Mouse (Mus musculus): ENCODE results near the gene Masp1. TPM values are rescaled to one million over a fixed set of nuclear protein-coding genes. Genes with fewer than 3 reads are reported as not detected.

The Masp1 gene
- total and polyA plus RNA-seq, 3 experiments, result 0.11 to 0.34 TPM; not detected in 1

DNA sequence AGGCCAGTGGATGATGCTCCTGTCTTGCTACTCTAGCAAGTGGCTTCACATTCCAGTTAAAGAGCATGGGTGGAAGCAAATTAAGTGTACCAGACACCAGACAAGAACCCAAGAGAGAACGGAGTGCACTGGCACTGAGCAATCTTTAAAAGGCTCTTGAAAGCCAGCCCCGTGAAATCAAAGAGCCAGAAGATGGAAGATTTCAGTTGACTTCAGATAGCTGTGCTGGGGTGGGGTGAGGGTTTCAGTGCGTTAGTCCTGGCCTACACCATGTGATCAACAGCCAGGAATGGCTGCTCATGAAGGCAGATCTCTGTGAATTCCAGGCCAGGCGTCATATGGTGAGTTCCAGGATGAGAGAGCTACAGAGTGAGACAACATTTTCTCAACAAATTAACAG lies 17.3 kb downstream of the Masp1 start:
- no peaks in the 10 kb centered on the region for H3K36me3 ChIP-seq (replicated peaks in 1 of 2; ENCODE audit: control insufficient read depth in 1 of 2, insufficient read depth in 1 of 2, low read length in 1 of 2)
- no peak overlapping the region for H3K9ac ChIP-seq (ENCODE audit: insufficient read depth, low read depth)
- dilution Hi-C loops (cut with MboI; ENCODE audit: extremely low pct_ligation_motif_present, extremely low pct_unique_long_range_greater_than_20kb, low sequenced_read_pairs), result no loop called here
- H3K4me1 ChIP-seq (ENCODE audit: control insufficient read depth in 1 of 2, insufficient read depth in 2 of 2), result peaks cover 5 to 35% of the 10 kb centered on the region in 2 experiments; a peak in 3 of 4 replicates
- H3K4me3 ChIP-seq (replicated peaks in 1 of 3; ENCODE audit: low read depth in 2 of 3, low read length in 2 of 3, poor library complexity in 1 of 3), result no peak overlapping the region
- H3K79me2 ChIP-seq (replicated peaks; ENCODE audit: control insufficient read depth, extremely low read depth, insufficient read depth, poor library complexity, severe bottlenecking), result no peaks in the 10 kb centered on the region
- TF ChIP-seq SIN3A (IDR thresholded peaks at IDR 0.05; ENCODE audit: low read length) (no peak), KAT2A (IDR thresholded peaks at IDR 0.05; ENCODE audit: insufficient replicate concordance, low read length) (no peak), NELFE (IDR thresholded peaks at IDR 0.05; ENCODE audit: low read depth, low read length) (no peak), PAX5 (IDR thresholded peaks at IDR 0.05; ENCODE audit: low read length) (no peak), UBTF (IDR thresholded peaks at IDR 0.05; ENCODE audit: low read depth, low read length) (no peak), CTCF (conservative IDR thresholded peaks at IDR 0.05 in 1 of 2, IDR thresholded peaks at IDR 0.05 in 1 of 2; ENCODE audit: low read depth in 2 of 2, low read length in 2 of 2) (no peak), EP300 (IDR thresholded peaks at IDR 0.05; ENCODE audit: low read length) (no peak), TBP (conservative IDR thresholded peaks at IDR 0.05; ENCODE audit: low read depth, low read length) (no peak), HCFC1 (IDR thresholded peaks at IDR 0.05; ENCODE audit: low read depth, low read length) (no peak)
- no peak overlapping the region for H3K27ac ChIP-seq (ENCODE audit: insufficient read depth, low read depth)
- in situ Hi-C loops (cut with MboI; ENCODE audit: low pct_ligation_motif_present, low pct_unique_long_range_greater_than_20kb, low sequenced_read_pairs), result no loop called here
- no peak for DNase-seq (ENCODE audit: extremely low read depth)
- no peak overlapping the region for H3K4me2 ChIP-seq (ENCODE audit: insufficient read depth, low read depth, poor library complexity, severe bottlenecking)
- no peaks in the 10 kb centered on the region for H3K9me3 ChIP-seq (replicated peaks; ENCODE audit: low read length)
- H3K27me3 ChIP-seq (replicated peaks), result no peaks in the 10 kb centered on the region

DNA sequence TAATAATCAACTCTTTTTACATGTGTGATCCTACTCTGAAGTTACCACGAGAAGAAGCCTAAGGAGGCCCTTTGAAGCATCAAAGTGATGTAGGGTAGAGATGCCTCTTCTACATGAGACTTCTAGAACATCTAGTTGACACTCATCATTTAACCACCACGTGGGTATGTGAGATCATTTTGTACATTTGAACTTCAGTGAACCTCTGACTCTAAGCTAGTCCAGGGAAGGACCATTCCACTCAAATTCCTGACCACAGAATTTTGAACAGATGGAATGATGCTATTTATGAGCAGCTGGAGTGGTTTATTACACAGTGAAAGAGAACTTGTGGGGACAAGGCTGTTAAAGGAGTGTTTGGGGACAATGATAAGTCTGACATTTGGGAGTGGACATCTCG lies 18.1 kb downstream of the Masp1 start:
- in situ Hi-C loops (cut with MboI; ENCODE audit: low pct_ligation_motif_present, low pct_unique_long_range_greater_than_20kb, low sequenced_read_pairs), result no loop called here
- DNase-seq (ENCODE audit: extremely low read depth), result no peak
- Histone ChIP-seq H3K9ac (ENCODE audit: insufficient read depth, low read depth) (no peak overlapping the region), H3K79me2 (replicated peaks; ENCODE audit: control insufficient read depth, extremely low read depth, insufficient read depth, poor library complexity, severe bottlenecking) (no peaks in the 10 kb centered on the region), H3K27me3 (replicated peaks) (no peaks in the 10 kb centered on the region), H3K9me3 (replicated peaks; ENCODE audit: low read length) (no peaks in the 10 kb centered on the region), H3K27ac (ENCODE audit: insufficient read depth, low read depth) (no peak overlapping the region), H3K4me2 (ENCODE audit: insufficient read depth, low read depth, poor library complexity, severe bottlenecking) (no peak overlapping the region), H3K4me3 (replicated peaks in 1 of 3; ENCODE audit: low read depth in 2 of 3, low read length in 2 of 3, poor library complexity in 1 of 3) (no peak overlapping the region), H3K36me3 (replicated peaks in 1 of 2; ENCODE audit: control insufficient read depth in 1 of 2, insufficient read depth in 1 of 2, low read length in 1 of 2) (no peaks in the 10 kb centered on the region), H3K4me1 (ENCODE audit: control insufficient read depth in 1 of 2, insufficient read depth in 2 of 2) (peaks cover 5 to 44% of the 10 kb centered on the region in 2 experiments; a peak in 3 of 4 replicates)
- dilution Hi-C loops (cut with MboI; ENCODE audit: extremely low pct_ligation_motif_present, extremely low pct_unique_long_range_greater_than_20kb, low sequenced_read_pairs), result no loop called here
- TF ChIP-seq SMC3 (IDR thresholded peaks at IDR 0.05; ENCODE audit: low read depth, low read length) (no peak), IRF4 (IDR thresholded peaks at IDR 0.05; ENCODE audit: low read depth, low read length) (no peak), JUND (conservative IDR thresholded peaks at IDR 0.05; ENCODE audit: low read depth, low read length) (no peak), SIN3A (IDR thresholded peaks at IDR 0.05; ENCODE audit: low read length) (no peak), MAFK (IDR thresholded peaks at IDR 0.05; ENCODE audit: insufficient replicate concordance, low read length) (no peak), POLR2AphosphoS2 (IDR thresholded peaks at IDR 0.05; ENCODE audit: low read depth, low read length) (no peak), ETS1 (conservative IDR thresholded peaks at IDR 0.05; ENCODE audit: low read depth, low read length) (no peak), JUN (IDR thresholded peaks at IDR 0.05; ENCODE audit: insufficient read depth, low read depth, low read length) (no peak), BHLHE40 (IDR thresholded peaks at IDR 0.05; ENCODE audit: low read depth, low read length) (no peak), HCFC1 (IDR thresholded peaks at IDR 0.05; ENCODE audit: low read depth, low read length) (no peak), MAZ (IDR thresholded peaks at IDR 0.05; ENCODE audit: low read depth, low read length) (no peak), KAT2A (IDR thresholded peaks at IDR 0.05; ENCODE audit: insufficient replicate concordance, low read length) (no peak), NELFE (IDR thresholded peaks at IDR 0.05; ENCODE audit: low read depth, low read length) (no peak), E2F4 (IDR thresholded peaks at IDR 0.05; ENCODE audit: insufficient replicate concordance, low read depth, low read length) (no peak), ZNF384 (IDR thresholded peaks at IDR 0.05; ENCODE audit: low read depth, low read length) (no peak), PAX5 (IDR thresholded peaks at IDR 0.05; ENCODE audit: low read length) (no peak)
